Mouse (Mus musculus) embryonic facial prominence, embryonic 11.5 days (tissue): ENCODE results near the gene Cep135. TPM values are rescaled to one million over a fixed set of nuclear protein-coding genes. Genes with fewer than 3 reads are reported as not detected.

ENCODE experiments used
- ATAC-seq: fragments of 200-750 bp; cut with Nextera tagmentation; replicated peaks from 2 replicates; pipeline ENCODE4 v1.8.0; 2017; ENCODE audit warnings: low read depth; ENCODE audit not compliant: insufficient number of reproducible peaks, low FRiP score, low TSS enrichment
- DNase-seq: peaks from one replicate; pipeline ENCODE4 v3.0.0-alpha.2; 2015; ENCODE audit warnings: low spot score
- H3K27ac ChIP-seq: fragments of 300-500 bp; sonication (generic); replicated peaks from 2 replicates; pipeline ENCODE4 v1.5.1; 2014; ENCODE audit warnings: mild to moderate bottlenecking, low read depth, low read length, control low read depth
- H3K27me3 ChIP-seq: fragments of 300-500 bp; sonication (generic); 2 replicates; pipeline ENCODE4 v1.6.1; 2014; ENCODE audit warnings: mild to moderate bottlenecking, low read length, moderate library complexity, mixed read lengths; ENCODE audit not compliant: control insufficient read depth, insufficient read depth
- H3K36me3 ChIP-seq: fragments of 300-500 bp; sonication (generic); replicated peaks from 2 replicates; pipeline ENCODE4 v1.6.1; 2014; ENCODE audit warnings: low read depth, mild to moderate bottlenecking, low read length, moderate library complexity, mixed read lengths; ENCODE audit not compliant: control insufficient read depth, insufficient read depth
- H3K4me1 ChIP-seq: fragments of 300-500 bp; sonication (generic); 2 replicates; pipeline ENCODE4 v1.6.1; 2014; ENCODE audit warnings: low read length, mixed read lengths; ENCODE audit not compliant: control insufficient read depth, insufficient read depth
- H3K4me2 ChIP-seq: fragments of 300-500 bp; sonication (generic); 2 replicates; pipeline ENCODE4 v1.6.1; 2014; ENCODE audit warnings: low read depth, mild to moderate bottlenecking, control low read depth, low read length, moderate library complexity
- H3K4me3 ChIP-seq: fragments of 300-500 bp; sonication (generic); 2 replicates; pipeline ENCODE4 v1.5.1; 2014; ENCODE audit warnings: low read depth, low read length, control low read depth
- H3K9ac ChIP-seq: fragments of 300-500 bp; sonication (generic); replicated peaks from 2 replicates; pipeline ENCODE4 v1.6.1; 2014; ENCODE audit warnings: mild to moderate bottlenecking, control low read depth, low read length
- H3K9me3 ChIP-seq: fragments of 300-500 bp; sonication (generic); replicated peaks from 2 replicates; pipeline ENCODE4 v1.6.1; 2016; ENCODE audit warnings: mild to moderate bottlenecking, low read length, inconsistent platforms, mixed read lengths; ENCODE audit not compliant: control insufficient read depth
- WGBS: fragments of 180-500 bp; shearing (Covaris S2); extraction: QIAGEN DNeasy Blood & Tissue Kit; methylation state at CpG from one replicate; pipeline ENCODE4 v1.1.7; 2014; 5-methylcytosine and 5-hydroxymethylcytosine counted together
- polyA plus RNA-seq: library from polyadenylated mRNA; unstranded; fragments of >200 nt; fragmentation: Nextera tagmentation; extraction: Ambion mirVana; gene quantifications from 2 replicates; pipeline ENCODE4 v1.2.1, GENCODE M21; 2014

The Cep135 gene
- polyA plus RNA-seq, 1 experiment from 2014 or later: 13.3 TPM

DNA sequence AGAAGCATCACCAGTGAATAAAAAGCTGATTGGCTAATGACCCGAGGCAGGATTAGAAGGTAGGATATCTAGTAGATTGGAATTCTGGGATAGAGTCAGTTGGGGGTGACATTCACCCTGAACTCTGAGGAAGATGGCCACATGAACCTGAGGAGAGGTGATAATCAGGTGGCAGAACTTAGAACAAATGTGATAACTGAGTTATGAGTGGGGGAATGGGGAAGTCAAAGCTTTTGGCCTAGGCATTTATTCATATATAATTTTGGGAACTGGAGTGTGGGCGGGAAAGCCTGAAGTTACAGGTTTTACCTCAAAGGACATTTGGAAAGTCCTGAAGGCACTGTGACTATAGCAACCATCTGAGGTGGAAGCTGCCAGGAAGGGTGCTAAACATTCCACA, 3.1 kb upstream of the Cep135 start:
- DNase-seq: no peak
- no peaks in the 10 kb centered on the region for H3K4me1 ChIP-seq
- WGBS: 87% methylated on average over 2 of the region's 2 CpGs
- H3K9ac ChIP-seq: no peak overlapping the region
- no peak overlapping the region for H3K27ac ChIP-seq
- no peak for ATAC-seq
- H3K27me3 ChIP-seq: no peaks in the 10 kb centered on the region
- H3K4me3 ChIP-seq: no peak overlapping the region
- no peak overlapping the region for H3K4me2 ChIP-seq
- no peaks in the 10 kb centered on the region for H3K9me3 ChIP-seq
- no peaks in the 10 kb centered on the region for H3K36me3 ChIP-seq

DNA sequence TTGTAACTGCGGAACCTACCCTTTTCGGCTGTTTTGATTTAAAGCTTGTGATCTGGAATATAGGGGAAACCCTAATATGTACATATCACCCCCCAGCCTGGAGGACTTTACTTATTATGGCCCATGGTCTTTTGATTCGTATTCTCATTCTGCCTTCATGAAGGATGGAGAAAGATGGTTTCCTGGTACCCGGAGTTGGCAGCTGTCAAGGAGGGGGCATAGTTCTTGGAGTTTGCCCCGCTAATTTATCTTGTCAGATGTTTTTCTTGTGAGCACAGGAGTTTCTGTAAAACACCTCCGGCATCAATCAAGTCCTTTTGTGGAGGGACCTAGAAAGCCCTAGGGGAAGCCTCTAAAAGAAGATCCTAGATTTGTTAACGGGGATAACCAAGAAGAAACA, 813 bp downstream of the Cep135 start:
- Histone ChIP-seq H3K4me3 (peak overlapping the region; percentile 90), H3K36me3 (no peaks in the 10 kb centered on the region), H3K4me1 (no peaks in the 10 kb centered on the region), H3K4me2 (peak overlapping the region; percentile 40), H3K27ac (no peak overlapping the region), H3K27me3 (no peaks in the 10 kb centered on the region), H3K9me3 (no peaks in the 10 kb centered on the region), H3K9ac (peak overlapping the region; percentile 94)
- no peak for ATAC-seq
- no peak for DNase-seq
- 8% methylated on average over 7 of the region's 7 CpGs for WGBS

DNA sequence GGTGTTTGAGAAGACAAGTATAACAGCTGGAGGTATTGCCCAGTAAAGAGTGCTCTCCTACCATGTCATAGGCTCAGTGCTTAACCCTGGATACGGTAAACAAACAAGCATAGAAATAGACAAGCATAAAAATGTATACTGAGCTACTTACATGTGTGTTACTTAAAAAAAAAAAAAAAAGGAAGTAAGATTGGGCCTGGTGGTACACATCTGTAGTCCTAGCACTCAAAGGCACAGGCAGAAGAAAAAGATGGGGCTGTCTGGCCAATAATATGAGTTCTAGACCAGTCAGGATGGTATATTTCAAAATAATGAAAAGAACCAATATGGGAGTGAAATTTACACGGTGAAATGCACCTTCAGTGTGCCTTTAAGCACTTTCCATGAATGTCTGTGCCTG, 1.5 kb downstream of the Cep135 start:
- no peaks in the 10 kb centered on the region for H3K27me3 ChIP-seq
- no peaks in the 10 kb centered on the region for H3K9me3 ChIP-seq
- no peaks in the 10 kb centered on the region for H3K36me3 ChIP-seq
- DNase-seq (no peak), ATAC-seq (no peak)
- no peak overlapping the region for H3K4me2 ChIP-seq
- no peak overlapping the region for H3K4me3 ChIP-seq
- WGBS: 82% methylated on average over 2 of the region's 2 CpGs
- H3K4me1 ChIP-seq: no peaks in the 10 kb centered on the region
- H3K27ac ChIP-seq: no peak overlapping the region
- no peak overlapping the region for H3K9ac ChIP-seq

GRCm38 (mm10) chr5:76591885-76592284, 3.4 kb downstream of the Cep135 start:
- H3K4me2 ChIP-seq: no peak overlapping the region
- no peak overlapping the region for H3K9ac ChIP-seq
- 64% methylated on average over 9 of the region's 9 CpGs for whole genome bisulfite sequencing
- ATAC-seq (no peak), DNase-seq (no peak)
- no peak overlapping the region for H3K4me3 ChIP-seq
- H3K9me3 ChIP-seq: no peaks in the 10 kb centered on the region
- H3K4me1 ChIP-seq: no peaks in the 10 kb centered on the region
- H3K36me3 ChIP-seq: no peaks in the 10 kb centered on the region; the same call in 1 of the 2 replicates
- H3K27ac ChIP-seq: no peak overlapping the region
- H3K27me3 ChIP-seq: no peaks in the 10 kb centered on the region

- 95% methylated on average over 8 of the region's 8 CpGs for WGBS
- H3K36me3 ChIP-seq: peaks cover 2% of the 10 kb centered on the region; the same call in 1 of the 2 replicates
Observed at GRCm38 (mm10) chr5:76609702-76610370, 21.3 kb downstream of the Cep135 start.

GRCm38 (mm10) chr5:76612867-76613499, 24.5 kb downstream of the Cep135 start:
- Histone ChIP-seq H3K27me3 (no peaks in the 10 kb centered on the region), H3K9me3 (no peaks in the 10 kb centered on the region), H3K9ac (no peak overlapping the region), H3K36me3 (peaks cover 2% of the 10 kb centered on the region), H3K4me3 (no peak overlapping the region), H3K4me1 (no peaks in the 10 kb centered on the region), H3K27ac (no peak overlapping the region), H3K4me2 (no peak overlapping the region)
- ATAC-seq (no peak), DNase-seq (no peak)
- 70% methylated on average over 6 of the region's 6 CpGs for WGBS

More at GRCm38 (mm10) chr5:76609702-76610370, 21.3 kb downstream of the Cep135 start:
- no peak for ATAC-seq
- Histone ChIP-seq H3K4me2 (no peak overlapping the region), H3K27ac (no peak overlapping the region), H3K4me3 (no peak overlapping the region), H3K9ac (no peak overlapping the region), H3K4me1 (no peaks in the 10 kb centered on the region), H3K27me3 (no peaks in the 10 kb centered on the region), H3K9me3 (no peaks in the 10 kb centered on the region)
- no peak for DNase-seq

DNA sequence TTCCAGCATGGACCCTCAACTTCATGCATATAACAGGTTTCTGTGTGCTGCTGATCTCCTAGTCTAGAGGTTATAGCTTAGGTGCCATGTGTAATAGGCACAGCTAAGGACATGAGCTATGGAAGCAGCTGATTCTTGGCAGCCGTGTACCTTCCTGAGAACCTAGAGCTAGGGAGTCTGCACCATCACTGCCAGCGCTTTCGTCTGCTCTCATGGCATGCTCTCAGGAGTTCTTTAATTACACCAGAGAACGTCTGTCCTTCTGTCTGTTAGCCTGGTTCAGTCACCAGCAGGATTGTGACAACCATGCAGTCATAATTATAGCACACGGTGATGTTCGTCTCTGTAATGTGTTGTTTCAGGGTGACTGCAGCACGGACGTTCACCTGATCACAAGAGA, 26.8 kb downstream of the Cep135 start:
- Histone ChIP-seq H3K4me2 (no peak overlapping the region), H3K4me3 (no peak overlapping the region), H3K27ac (no peak overlapping the region), H3K4me1 (no peaks in the 10 kb centered on the region), H3K27me3 (no peaks in the 10 kb centered on the region), H3K9me3 (no peaks in the 10 kb centered on the region), H3K9ac (no peak overlapping the region), H3K36me3 (peaks cover 6% of the 10 kb centered on the region)
- WGBS: 90% methylated on average over 8 of the region's 8 CpGs
- no peak for DNase-seq
- ATAC-seq: no peak

DNA sequence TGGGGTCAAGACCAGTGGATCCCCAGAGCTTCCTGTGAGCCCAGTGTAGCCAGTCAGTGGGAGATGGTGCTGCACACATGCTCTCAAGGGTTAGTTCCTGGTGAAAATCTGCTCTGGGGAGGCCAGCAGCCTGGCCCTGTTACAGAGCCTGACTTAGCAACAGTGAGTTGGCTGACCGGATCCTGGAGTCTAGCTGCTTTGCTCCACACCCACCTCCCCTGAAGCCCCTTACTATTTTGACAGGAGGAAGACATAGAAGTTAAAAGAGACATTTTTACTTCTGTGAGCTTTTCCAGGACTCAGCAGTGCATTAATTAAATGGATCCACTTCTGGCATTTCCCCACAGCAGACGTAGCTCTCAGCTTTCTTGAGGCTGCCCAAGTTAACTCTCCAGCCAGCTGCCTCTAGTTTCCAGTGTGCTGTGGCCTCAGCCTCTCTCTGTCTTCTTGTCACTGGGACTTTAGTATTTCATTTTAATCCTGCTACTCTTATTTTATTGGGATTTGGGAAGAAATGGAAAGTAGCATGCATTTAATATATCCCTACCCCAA, 27.8 kb downstream of the Cep135 start:
- no peak for DNase-seq
- 93% methylated on average over 2 of the region's 2 CpGs for WGBS
- no peaks in the 10 kb centered on the region for H3K4me1 ChIP-seq
- H3K4me2 ChIP-seq: no peak overlapping the region
- no peak overlapping the region for H3K9ac ChIP-seq
- H3K9me3 ChIP-seq: no peaks in the 10 kb centered on the region
- no peaks in the 10 kb centered on the region for H3K27me3 ChIP-seq
- H3K4me3 ChIP-seq: no peak overlapping the region
- peaks cover 6% of the 10 kb centered on the region for H3K36me3 ChIP-seq
- no peak for ATAC-seq
- H3K27ac ChIP-seq: no peak overlapping the region
